Mouse (Mus musculus): ENCODE results near the gene Nrm.
A peak's percentile ranks its signal among the peaks of the same experiment; 100 is the strongest.

Gene Nrm

DNA sequence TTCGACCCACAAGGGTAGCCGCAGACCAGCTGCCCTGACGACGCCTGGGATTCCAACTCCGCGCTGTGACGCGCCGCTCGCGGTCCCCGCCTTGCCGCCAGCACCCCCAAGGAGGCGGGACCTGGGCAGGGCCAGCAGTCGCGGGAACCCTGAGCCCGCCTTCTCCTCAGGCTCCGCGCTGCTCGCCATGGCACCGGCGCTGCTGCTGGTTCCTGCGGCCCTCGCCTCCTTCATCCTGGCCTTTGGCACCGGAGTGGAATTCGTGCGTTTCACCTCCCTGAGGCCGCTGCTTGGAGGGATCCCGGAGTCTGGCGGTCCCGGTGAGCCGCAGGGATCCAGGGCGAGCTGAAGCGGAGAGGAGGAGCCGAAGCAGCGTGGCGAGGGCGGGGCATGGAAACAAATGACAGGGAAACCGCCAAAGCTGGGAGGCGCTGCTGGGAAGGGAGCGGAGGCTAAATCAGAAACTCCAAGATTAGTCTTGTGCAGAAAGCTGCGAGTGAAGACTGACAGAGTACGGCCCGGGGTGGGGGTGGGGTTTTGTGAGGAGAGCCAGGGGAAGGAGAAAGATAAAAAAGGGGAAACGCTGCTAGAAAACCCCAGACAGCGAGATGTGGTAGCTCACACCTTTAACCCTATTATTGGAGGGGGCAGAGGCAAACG is at the start of gene Nrm:
Gene Nrm (plus strand): TSS at position 121 of the 660 bp plus-strand sequence.
- DNase-seq, result peak; percentile 93

DNA sequence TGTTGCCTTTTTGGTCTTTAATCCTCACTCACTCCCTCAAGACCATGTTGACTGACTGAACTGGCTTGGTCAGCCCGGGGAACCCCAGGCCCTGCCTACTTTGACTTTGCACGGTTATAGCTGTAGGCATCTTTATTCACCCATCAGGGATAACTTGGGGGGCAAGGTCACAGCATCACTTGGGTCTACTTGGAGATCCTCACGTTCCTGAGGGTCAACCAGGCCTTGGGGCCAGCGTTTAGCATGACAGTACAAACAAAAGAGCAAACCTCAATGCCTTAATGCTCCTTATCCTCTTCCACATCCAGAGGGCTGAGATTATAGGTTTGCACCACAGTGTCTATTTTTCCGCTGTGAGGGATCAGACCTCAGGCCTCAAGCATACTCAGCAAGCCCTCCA is 48.8 kb upstream of the Nrm start:
- no peak for DNase-seq

DNA sequence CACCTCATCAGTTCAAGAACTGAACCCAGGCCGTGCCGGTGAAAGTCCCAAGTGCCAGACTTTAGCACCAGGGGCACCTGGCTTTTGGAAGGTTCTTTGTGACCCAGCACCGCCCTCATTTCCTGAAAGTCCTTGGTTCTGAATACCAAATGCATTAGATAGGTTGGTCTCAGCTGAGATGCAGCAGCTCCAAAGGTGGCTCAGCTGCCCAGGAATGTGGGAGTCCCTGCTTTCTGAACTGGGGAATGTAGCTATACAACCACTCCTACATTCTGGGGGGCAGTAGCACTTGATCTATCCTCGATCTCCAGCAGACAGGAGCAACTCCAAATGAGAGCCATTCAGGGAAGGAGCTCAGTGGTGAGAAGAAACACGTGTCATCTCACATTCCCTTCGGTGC is 48.4 kb upstream of the Nrm start:
- no peak for DNase-seq

DNA sequence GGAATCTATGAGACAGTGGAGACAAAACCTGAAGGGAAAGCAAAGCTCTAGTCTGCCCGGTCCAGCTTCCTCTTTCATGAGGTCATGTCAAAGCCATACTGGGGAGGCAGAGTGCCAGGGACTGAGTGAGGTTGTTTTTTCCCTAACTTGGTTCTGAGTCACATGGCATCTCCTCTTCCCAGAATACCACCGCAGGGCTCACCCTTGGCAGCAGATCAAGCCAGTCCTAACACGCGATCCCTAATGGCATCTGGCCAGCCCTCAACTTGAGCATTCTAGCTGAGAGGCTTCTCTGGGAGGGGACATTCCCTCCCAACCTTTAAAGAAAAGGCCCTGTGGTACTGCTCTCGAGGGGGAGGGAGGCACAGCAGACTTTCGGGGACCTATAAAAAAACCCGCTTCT is 47.9 kb upstream of the Nrm start:
- DNase-seq, result peak; percentile 51

DNA sequence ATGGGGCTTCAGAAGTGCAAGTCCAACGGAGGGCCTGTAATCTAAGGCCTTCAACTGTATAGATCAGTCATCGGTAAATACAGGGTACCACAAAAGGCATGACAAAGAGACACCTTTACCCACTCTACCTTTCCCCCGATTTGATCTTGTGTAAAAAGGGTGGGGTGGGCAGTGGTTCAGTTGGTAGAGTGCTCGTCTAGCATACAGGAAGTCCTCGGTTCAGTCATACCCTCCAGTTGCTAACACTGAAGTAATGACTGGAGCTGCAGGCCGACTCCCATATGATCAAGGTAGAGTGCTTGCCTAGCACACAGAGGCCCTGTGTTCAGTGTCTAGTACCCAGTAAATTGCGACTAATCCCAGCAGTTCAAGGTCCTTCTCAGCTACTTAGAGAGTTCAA is 47.5 kb upstream of the Nrm start:
- DNase-seq, result no peak

DNA sequence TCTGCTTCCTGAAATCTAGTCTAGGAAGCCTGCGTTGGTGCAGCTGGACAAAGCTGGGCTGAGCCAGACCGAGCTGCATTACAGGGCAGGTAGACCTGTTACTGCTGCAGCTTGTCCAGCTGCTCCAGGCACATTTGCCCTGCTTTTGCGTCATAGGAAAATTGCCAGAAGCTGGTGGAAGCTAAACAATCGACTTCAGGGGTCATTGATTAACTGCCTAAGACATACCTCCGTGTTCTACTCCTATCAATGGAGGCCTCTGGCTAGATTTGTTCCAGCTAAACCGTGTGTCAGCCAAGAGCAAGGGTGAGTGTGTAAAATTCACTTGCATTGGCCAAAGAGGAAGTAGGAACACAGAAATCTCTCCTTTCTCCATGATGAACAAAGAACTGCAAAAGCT is 46.4 kb upstream of the Nrm start:
- no peak for DNase-seq

DNA sequence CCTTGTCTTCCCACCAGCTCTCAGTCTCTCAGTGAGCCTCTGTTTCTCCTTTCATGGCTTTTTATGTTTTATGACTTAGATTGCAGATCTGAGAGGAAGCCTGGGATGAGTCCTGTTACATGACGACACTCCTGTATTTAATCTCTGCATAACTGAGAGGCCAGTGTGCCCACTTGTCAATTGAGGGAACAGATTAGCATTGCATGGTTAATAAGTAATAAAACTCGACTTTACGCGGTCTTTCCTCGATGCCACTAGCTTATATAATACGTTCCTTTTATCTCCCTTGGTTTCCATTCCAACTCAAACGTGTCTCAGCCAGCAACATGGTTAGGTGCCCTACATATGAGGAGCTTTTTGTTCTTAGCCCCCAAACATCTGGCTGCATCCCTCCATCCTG is 45.3 kb upstream of the Nrm start:
- no peak for DNase-seq

DNA sequence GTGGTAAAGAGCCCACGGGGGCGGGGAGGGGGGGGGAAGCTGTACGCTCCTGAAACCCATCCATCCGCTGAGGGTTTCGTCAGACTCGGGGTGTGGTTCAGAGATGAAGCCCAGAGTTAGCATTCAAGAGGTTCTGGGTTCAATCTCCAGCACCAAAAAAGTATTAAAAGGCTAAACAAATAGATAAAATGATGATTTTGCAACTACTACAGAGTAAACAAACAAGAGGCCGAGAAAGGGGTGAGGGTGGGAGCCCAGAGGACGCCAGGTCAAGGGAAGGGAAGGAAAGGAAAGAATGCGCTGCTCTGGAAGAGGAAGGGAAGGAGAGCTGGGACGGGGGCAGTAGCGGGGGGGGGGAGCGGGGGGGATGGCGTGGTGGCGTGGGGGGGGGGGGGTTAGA is 44.4 kb upstream of the Nrm start:
- DNase-seq, result no peak

DNA sequence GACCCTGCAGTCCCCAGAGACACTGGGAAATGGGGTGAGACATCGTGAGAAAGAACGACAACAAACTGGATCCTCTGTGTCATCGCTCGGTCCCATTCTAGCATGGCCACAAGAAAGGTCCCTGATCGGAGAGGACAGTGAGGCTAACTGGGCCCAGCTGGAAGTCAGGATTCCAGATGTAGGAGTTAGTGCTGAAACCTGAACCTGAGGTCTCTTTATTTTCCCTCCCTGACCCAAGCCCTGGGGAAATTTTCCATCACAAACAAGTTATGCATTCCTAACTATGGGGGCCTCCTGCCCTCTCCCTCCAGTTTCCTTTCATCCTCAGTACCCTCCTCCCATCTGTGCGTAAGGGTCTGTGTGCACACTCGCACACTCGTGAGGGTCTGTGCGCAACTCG is 43.9 kb upstream of the Nrm start:
- no peak for DNase-seq

DNA sequence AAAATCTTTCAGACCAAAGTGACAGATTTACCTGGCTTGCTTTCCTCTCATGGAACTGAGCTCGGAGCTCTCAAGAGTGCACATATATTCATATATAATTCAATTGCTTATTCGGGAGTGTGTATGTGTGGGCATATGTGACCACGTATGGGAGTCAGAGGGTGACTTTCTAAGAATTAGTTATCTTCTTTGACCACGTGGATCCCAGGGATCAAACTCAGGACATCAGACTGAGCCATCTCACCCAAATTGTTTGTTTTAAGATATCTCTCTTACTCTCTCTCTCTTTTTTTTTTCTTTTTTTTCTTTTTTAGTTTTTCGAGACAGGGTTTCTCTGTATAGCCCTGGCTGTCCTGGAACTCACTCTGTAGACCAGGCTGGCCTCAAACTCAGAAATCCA is 41.0 kb upstream of the Nrm start:
- DNase-seq, result no peak

DNA sequence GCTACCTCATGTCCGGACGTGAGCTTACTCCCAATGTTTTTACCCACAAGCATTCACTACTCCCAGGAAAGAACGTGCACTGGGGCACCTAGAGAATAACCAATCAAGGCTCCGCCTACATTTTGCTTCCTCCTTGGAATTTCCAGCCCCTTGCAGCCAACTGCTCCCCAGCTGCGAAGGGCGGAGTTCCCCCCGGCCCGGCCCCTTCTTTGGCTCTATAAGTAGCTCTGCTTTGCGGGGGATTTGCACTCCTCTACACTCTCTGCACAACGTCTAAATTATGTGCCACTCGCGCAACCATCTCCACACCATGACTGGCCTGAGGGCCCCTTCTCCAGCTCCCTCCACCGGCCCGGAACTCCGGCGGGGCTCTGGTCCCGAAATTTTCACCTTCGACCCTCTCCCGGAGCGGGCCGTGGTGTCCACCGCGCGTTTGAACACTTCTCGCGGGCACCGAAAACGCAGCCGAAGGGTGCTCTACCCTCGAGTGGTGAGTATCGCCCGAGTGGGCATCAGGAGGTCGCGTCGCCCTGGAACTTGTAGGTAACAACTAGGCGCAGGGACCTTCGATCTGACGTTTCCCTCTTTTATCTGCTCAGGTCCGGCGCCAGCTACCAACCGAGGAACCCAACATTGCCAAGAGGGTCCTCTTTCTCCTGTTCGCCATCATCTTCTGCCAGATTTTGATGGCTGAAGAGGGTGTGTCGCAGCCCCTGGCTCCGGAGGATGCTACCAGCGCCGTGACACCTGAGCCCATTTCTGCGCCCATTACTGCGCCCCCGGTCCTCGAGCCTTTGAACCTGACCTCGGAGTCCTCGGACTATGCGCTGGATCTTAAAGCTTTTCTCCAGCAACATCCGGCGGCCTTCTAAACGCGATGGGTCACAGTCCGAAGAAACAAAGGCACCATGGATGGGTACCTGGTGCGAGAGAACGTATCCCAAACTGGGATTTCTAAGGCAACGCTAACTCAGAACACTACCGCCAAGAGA is 39.4 kb upstream of the Nrm start, which contains the start of gene Ier3:
Gene Ier3 (plus strand): TSS at position 246 of the 992 bp plus-strand sequence.
- DNase-seq, result peak; percentile 81

DNA sequence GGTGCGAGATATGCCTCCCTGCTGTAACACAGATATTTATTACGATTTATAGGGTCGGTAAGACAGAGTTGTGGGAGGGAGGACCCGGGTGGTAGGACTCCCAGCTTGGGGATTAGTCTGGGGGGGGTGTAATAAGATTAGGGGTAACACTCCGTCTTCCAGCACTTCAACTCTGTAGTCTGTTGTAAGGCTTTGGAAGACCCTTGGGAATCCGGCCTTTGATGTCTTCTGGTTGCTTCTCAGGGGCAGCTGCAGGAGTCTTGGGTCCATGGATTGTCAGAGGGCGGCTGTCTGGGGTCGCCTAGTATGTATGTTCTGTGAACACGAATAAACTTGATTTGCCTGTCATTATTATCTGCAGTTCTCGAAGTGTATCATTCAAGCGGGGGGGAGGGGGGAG is 38.6 kb upstream of the Nrm start:
- DNase-seq, result peak; percentile 67

DNA sequence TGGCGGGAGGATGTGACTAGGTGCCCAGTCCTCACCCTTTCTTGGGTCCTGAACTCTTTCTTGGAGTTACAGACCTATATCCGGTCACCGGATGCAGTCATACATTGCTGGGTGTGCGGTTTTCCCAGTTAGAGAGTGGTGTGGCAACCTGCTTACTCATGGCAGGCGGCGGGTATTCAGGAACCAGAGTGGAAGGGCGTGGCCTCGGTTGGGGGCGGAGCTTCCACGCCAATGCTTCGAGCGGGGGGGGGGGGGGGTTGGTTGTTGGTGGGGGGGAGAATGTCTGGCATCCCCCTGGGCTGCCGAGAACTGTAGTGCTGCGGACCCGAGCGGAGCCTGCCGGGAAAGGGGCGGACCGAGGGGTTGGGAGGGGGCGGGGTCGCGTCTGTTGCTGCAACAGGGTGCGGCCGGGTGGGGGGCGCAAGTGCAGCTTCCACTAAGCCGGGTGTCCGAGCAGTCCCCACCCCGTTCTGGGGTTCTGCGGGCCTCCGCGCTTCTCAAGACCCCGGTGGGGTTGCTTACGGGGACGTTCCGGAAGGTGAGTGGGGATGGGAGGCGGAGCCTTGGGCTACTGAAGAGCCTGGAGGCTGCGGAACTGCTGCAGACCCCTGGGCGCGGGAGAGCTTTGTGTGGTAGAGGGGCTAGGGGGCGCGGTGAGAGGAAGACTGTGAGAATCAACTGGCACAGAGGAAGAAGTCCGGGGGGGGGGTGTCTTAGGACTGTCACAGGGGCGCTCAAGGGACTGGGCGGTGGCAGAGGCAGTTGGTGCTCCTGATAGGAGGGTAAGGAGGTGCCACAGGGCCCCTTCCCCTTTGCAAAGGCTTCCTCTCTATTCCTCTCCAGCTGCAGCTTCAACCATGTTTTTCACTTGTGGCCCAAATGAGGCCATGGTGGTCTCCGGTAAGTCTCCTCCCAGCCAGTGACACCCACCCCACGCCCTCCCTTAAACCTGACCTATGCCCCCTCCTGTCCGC is 37.9 kb upstream of the Nrm start, which contains the start of gene Flot1:
Gene Flot1 (plus strand): TSS at position 267 of the 974 bp plus-strand sequence.
- peak; percentile 92 for DNase-seq

DNA sequence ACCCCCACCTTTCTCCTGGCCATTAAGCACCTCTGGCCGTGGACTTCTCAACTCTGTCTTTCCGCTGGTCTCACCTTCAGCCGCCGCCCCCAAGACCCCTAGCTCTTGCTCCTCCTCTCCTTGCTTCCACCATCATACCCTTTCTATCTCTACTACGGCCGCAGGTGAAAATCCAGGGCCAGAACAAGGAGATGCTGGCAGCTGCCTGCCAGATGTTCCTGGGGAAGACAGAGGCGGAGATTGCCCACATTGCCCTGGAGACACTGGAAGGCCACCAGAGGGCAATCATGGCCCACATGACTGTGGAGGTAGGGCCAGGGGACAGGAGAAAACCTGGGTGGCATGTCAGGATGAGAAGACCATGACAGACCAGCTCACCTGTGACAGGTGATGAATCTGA is 36.7 kb upstream of the Nrm start:
- DNase-seq, result peak; percentile 28

DNA sequence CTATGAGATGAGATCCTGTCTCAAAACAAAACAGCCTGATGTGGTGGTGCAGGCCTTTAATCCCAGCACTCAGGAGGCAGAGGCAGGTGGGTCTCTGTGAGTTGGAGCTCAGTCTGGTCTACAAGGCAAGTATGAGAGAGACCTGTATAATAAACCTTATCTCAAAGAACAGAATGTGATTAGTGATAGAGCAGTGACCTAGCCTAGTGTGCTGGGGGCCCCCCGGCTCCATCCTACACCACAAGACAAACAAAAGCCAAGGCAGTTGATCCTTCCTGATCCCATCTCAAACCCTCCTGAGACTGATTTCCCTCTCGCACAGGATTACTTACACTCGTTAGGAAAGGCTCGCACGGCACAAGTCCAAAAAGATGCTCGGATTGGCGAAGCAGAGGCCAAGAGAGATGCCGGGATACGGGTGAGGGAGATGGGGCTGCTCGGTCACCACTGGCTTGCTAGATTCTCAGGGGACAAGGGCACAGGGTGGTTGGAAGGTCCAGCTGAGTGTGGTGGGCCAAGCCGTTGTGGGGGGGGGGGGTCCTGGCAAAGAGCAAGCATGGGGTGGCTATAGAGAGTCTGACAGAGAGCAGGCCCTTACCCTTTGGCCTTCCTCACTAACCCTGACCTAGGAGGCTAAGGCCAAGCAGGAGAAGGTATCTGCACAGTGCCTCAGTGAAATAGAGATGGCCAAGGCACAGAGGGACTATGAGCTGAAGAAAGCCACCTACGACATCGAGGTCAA is 35.8 kb upstream of the Nrm start:
- DNase-seq, result no peak

DNA sequence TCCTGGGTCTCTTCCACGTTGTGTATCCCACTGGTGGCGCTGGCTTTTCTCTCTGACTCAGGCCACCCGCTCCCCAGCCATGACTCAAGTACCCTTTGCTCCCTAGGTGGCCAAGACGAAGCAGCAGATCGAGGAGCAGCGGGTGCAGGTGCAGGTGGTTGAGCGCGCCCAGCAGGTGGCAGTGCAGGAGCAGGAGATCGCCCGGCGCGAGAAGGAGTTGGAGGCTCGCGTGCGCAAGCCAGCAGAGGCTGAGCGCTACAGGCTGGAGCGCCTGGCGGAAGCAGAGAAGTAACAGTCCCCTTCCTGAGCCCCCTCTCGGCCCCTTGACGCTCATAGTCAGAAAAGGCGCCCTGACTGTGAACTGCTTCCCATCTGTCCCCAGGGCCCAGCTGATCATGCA is 31.4 kb upstream of the Nrm start:
- peak; percentile 89 for DNase-seq

DNA sequence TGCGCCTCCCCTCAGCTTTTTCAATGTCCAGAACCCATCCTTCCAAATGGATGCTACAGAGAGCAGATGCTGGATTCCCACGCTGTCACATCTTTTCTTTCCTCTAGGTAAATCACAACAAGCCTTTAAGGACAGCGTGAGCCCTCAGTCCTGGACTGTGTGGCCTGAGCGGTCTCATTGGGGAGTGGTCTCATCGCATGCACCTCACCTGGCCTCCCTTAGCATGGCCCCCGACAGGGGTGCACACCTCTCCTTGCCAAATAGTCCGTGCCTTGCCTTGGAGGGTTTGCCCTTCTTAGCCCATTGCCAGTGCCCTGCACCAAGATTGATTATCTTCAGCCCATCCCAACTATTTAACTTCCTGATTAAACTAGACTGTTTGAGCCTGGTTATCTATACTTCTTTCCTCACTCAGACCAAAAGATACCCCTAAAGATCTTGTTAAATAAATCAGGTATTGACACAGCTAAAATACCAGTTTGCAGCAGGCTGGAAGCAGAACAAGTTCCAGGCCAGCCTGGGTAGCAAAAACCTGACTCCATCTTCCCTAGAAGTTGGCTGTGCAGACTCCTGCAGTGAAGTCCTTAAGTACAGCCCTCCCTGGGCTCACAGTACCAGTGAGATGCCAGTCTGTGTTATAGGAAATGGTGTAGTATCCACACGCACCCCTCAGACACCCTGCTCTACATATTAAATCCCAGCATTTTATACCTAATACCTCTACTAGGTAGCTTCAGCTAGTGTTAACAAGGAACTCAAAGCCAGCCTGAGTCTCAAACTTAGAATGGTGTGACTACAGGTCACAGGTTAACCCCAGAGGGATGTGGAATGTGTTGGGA is 28.5 kb upstream of the Nrm start:
- DNase-seq, result peak; percentile 37

DNA sequence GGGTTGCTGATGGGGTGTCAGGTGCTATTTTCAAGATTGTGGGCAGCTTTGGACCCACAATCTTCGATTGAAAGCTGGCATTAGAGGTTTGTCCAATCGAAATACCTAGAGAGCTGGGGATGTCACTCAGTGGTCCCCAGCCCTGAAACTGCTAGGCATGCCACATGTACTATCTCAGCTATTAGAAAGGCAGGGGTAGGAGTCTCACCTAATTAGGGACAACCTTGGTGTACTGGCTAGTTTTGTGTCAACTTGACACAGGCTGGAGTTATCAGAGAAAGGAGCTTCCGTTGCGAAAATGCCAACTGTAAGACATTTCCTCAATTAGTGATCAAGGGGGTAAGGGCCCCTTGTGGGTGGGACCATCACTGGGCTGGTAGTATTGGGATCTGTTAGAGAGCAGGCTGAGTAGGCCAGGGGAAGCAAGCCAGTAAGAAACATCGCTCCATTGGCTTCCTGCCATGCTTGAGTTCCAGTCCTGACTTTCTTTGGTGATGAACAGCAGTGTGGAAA is 27.8 kb upstream of the Nrm start:
- no peak for DNase-seq

DNA sequence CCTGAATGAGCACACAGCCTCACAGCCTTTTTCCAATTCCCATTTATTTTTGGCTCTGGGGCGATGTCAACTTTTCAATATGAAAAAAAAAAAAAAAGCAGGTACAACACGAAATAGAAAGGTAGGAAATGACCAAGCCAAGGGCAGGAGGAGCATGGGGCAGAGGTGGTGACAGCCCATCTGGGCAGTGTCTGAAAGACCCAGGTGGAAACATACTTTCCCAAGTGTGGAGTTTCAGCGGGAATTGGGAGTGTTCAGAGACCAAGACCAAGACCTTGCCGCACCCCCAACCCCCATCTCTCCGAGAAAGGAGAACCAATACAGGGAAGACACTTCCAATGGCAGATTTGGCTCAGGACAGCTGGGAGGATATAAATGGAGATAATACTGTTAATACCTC is 27.2 kb upstream of the Nrm start:
- DNase-seq, result peak; percentile 18

DNA sequence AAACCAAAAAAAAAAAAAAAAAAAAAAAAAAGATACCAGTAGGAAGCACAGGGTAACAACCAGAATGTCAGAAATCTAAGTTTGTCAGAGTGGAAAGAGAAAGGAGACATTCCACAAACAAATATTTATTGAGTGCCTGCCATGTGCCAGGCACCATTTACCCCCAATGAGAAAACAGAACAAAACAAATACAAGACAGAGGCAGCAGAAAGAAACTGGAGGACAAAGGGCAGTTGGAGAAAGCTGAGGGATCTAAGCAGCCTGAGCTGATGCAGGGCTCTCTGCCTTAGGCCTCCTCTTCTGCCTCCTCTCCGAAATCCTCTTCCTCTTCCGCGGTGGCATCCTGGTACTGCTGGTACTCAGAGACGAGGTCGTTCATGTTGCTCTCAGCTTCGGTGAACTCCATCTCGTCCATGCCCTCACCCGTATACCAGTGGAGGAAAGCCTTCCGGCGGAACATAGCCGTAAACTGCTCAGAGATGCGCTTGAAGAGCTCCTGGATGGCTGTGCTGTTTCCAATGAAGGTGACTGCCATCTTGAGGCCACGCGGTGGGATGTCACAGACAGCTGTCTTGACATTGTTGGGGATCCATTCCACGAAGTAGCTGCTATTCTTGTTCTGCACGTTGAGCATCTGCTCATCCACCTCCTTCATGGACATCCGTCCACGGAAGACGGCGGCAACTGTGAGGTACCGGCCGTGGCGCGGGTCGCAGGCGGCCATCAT is 26.3 kb upstream of the Nrm start:
- peak; percentile 34 for DNase-seq
